Mouse (Mus musculus): Measurements from ENCODE around the gene Aldh1b1.

The Aldh1b1 gene

GRCm38 (mm10) chr4:45798964-45799363 is at the start of gene Aldh1b1:
Gene Aldh1b1, plus strand, starts transcription at chr4:45799022.
- DNase-seq, result peak; percentile 65 to 79

GRCm38 (mm10) chr4:45749449-45749848 is 49.4 kb upstream of the Aldh1b1 start:
- DNase-seq, result no peak

DNA sequence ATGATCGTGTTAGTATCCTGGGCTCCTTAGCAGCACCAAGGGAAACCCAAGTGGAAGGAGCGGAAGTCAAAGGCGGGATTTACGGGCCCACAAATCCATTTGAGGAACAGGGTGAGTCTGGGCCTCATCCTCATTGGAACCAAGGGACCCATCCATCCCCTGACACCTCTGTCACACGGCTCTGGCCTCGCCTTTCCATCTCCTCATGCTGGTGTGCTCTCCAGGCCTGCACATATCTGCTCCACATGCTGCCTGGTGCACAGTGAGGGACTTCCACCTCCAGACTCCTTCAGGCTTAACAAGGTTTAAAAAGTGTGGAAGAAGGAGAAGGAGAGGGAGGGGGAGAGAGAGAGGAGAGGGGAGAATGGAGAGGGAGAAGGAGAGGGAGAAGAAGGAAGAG is 48.3 kb upstream of the Aldh1b1 start:
- no peak for DNase-seq

DNA sequence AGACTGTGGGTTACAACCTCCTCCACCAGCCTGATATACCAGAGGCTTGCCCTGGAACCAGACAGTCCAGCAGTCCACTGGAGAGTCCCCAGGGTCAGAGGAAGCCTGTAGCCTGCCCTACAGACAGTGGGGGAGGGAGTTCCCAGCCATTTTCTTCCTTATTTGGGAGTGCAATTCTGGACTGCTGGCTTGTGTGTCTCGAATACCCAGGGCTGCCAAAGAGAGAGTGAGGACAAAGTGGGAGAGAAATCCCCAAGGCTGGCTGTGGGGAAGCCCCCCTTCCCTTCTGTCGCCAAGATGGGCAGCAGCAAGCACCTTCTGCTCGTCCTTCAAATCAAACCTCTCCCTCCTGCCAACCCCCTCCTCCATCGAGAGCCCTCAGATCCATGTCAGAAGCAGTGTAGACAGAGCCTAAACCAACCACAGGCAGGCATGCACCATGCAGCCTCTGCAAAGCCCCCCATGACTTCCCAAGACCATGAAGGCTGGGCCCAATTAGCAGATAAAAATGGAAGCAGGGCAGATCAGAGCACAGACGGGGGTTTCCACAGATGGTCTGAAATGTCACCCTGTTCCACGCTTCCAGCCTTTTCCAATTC is 45.5 kb upstream of the Aldh1b1 start:
- DNase-seq, result no peak

GRCm38 (mm10) chr4:45754171-45754570 is 44.7 kb upstream of the Aldh1b1 start:
- DNase-seq, result no peak

- DNase-seq, result no peak
Measured at GRCm38 (mm10) chr4:45755097-45755496, 43.7 kb upstream of the Aldh1b1 start.

GRCm38 (mm10) chr4:45755881-45756280 is 42.9 kb upstream of the Aldh1b1 start:
- DNase-seq, result no peak

DNA sequence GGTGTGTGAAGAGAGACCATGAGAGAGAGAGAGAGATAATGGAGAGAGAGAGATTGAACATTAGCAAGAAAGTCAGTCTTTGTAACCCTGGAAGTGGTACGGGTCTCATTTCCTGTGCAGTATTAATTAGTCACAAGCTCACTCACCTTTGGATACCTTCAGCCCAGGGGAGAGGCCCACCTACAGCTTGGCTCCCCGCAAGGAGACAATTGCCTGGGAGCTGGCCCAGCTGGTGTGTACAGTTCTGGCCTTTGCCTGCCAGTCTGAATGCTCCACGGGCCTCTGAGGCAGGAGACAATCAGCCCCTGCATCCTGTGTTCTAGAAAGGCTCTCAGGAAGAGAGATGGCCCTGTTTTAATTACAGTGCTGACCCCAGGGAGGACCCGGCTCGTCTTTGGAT is 40.9 kb upstream of the Aldh1b1 start:
- no peak for DNase-seq

GRCm38 (mm10) chr4:45759411-45759810 is 39.4 kb upstream of the Aldh1b1 start:
- DNase-seq, result no peak

- DNase-seq, result no peak
Measured at GRCm38 (mm10) chr4:45762600-45762999, 36.2 kb upstream of the Aldh1b1 start.

- DNase-seq, result no peak
Measured at GRCm38 (mm10) chr4:45763288-45764140, 35.3 kb upstream of the Aldh1b1 start.

DNA sequence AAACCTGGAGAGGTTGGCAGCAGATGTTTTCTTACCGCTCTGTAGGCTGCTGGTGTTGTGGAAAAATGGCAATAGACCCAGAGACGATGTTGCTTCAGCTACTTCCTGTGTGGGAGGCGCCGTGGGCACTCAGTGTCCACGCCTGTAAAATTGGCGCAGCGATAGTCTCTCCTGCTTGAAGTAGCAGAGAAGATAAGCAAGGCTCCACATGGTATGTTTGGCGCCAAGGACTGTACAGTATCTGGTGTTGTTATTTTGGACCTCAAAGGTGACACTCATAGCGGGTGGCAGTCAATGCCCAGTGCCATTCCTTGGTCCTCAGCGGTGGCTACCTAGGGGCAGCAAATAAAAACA is 34.7 kb upstream of the Aldh1b1 start:
- DNase-seq, result no peak

- DNase-seq, result no peak
Measured at GRCm38 (mm10) chr4:45765121-45765564, 33.7 kb upstream of the Aldh1b1 start.

GRCm38 (mm10) chr4:45765565-45766201 is 33.1 kb upstream of the Aldh1b1 start:
- no peak for DNase-seq

DNA sequence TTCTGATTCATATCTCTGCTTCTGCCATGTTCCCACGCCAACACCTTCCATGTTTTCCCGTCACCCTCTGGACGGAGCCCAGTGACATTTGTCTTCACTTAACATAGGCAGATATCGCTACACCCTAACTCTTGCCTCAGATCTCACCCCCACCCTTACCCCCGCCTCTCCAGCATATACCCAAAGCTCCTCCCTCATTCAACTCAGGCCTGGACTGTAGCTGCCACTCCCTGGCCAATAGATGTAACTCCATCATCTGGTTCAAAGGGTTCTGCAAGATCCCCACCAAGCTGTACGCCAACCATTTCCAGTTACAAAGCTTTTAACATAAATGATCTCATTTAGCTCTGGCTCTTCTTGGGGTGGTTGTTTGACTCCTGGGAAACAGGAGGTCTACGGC is 32.0 kb upstream of the Aldh1b1 start:
- DNase-seq, result no peak

GRCm38 (mm10) chr4:45767891-45768558 is 30.8 kb upstream of the Aldh1b1 start:
- DNase-seq, result no peak

DNA sequence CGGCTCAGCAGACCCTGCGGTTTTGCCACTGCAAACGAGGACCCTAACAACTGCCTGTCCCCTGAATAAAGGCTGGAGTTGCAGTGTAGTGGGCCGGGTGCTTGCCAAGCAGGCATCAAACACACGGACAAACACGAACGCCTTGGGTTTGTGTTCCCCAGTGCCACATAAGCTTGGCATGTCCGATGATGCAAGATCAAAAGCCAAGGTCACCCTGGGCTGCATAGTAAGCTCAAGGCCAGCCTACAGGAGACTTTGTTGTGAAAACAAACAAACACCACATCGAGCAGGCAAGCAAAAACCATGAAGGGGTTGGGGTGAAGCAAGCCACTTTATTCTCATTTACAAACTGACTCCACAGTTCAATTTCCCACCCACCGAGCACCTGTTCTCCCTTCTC is 29.7 kb upstream of the Aldh1b1 start:
- no peak for DNase-seq

DNA sequence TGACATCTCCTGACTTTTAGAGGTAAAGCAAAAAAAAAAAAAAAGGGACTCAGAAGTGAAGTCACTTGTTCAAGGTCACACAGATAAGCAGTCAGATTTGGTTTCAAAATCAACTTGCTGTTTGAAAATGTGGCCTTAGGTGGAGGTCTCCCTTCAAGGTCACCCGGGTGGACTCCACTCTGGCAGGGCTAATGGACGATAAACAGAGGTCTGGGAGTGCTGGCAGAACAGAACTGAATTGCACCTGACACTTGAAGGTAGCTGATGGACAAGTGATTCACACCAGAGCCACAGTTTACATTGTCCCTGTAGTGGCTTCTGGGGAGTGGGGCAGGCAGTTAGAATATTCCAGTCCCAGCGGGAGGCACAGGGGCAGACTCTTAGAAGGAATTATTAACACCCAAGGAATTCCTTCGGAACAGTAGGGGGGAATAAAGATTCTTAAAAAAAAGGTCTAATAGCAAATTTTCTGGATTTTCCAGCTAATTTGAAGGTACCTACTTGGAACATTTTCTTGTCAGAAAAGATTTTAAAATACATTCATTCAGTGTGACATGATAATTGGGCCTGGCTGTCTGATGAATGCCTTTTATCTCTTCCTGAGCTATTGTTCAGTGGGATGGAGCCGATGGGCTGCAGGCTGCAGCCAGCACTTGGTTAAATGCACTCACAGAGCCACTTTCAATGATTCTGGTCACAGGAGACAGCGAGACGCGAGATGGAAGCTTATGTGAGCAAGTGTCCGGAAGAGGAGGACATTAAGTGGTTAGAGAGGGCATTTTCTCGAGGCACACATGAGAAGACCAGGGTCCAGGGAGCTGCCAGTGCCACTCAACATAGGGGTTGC is 28.8 kb upstream of the Aldh1b1 start:
- no peak for DNase-seq

GRCm38 (mm10) chr4:45770638-45771033 is 28.2 kb upstream of the Aldh1b1 start:
- DNase-seq, result no peak

- DNase-seq, result no peak
Measured at GRCm38 (mm10) chr4:45771173-45771572, 27.6 kb upstream of the Aldh1b1 start.

- peak in 1 of 2 experiments; percentile 26 for DNase-seq
Measured at GRCm38 (mm10) chr4:45771619-45772018, 27.2 kb upstream of the Aldh1b1 start.

GRCm38 (mm10) chr4:45783671-45784070 is 15.2 kb upstream of the Aldh1b1 start:
- no peak for DNase-seq
